Mouse (Mus musculus): ENCODE results near the gene Grk6. TPM values are rescaled to one million over a fixed set of nuclear protein-coding genes. Genes with fewer than 3 reads are reported as not detected.

The Grk6 gene
- polyA plus RNA-seq, 1 experiment from 2014 or later = 25.0 TPM

DNA sequence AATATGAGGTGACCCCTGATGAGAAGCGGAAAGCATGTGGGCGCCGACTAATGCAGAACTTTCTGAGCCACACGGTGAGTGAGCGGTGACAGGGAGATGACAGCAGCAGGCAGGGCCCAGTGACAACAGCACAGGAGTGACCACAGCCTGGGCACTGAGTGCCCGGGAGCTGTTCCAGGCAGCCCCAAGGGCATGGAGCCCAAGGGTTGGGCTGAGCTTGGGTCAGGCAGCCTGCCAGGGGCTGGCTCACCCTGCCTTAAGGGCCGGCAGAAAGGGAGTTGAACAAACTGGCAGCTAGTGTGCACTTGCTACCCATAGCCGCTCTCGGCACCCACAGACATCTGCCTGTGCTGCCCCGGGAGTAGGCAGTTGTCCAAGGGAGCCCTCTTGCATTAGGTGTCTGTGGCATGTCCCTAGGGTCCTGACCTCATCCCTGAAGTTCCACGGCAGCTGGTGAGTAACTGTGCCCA is 5.7 kb downstream of the Grk6 start:
- 95% methylated on average over 11 of the region's 11 CpGs for WGBS
- peaks cover 59% of the 10 kb centered on the region for H3K36me3 ChIP-seq (ENCODE audit: control insufficient read depth, insufficient read depth, low read length)
- no peak for DNase-seq (ENCODE audit: low spot score)

DNA sequence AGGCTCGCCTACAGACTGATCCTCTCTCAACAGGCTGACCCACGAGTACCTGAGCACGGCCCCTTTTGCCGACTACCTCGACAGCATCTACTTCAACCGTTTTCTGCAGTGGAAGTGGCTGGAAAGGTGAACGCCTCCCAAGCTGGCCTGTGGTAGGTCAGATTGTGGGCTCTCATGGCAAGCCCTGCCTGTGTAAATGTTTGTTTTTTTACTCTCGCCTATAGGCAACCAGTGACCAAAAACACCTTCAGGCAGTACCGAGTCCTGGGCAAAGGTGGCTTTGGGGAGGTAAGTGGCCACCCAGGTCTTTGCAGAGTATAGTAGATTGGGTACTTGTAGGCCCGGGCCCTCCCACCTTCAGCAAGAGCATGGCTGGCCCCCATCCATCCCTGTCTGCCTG is 6.4 kb downstream of the Grk6 start:
- no peak for DNase-seq (ENCODE audit: low spot score)
- no peak overlapping the region for H3K9ac ChIP-seq (ENCODE audit: low read length)
- no peaks in the 10 kb centered on the region for H3K9me3 ChIP-seq (replicated peaks; ENCODE audit: control insufficient read depth, low read length)
- peaks cover 5% of the 10 kb centered on the region for H3K4me1 ChIP-seq (ENCODE audit: control insufficient read depth, insufficient read depth, low read length)
- WGBS = 94% methylated on average over 10 of the region's 10 CpGs
- H3K4me3 ChIP-seq (ENCODE audit: low read depth, low read length) = no peak overlapping the region
- no peak overlapping the region for H3K27ac ChIP-seq (ENCODE audit: low read depth, low read length)
- H3K27me3 ChIP-seq (replicated peaks; ENCODE audit: control insufficient read depth, insufficient read depth, low read length) = no peaks in the 10 kb centered on the region
- peaks cover 66% of the 10 kb centered on the region for H3K36me3 ChIP-seq (ENCODE audit: control insufficient read depth, insufficient read depth, low read length)
- ATAC-seq = no peak
- H3K4me2 ChIP-seq (ENCODE audit: low read length) = no peak overlapping the region

More for the DNA sequence above, 5.7 kb downstream of the Grk6 start:
- Histone ChIP-seq H3K27me3 (replicated peaks; ENCODE audit: control insufficient read depth, insufficient read depth, low read length) (no peaks in the 10 kb centered on the region), H3K4me3 (ENCODE audit: low read depth, low read length) (no peak overlapping the region), H3K9me3 (replicated peaks; ENCODE audit: control insufficient read depth, low read length) (no peaks in the 10 kb centered on the region), H3K4me1 (ENCODE audit: control insufficient read depth, insufficient read depth, low read length) (peaks cover 11% of the 10 kb centered on the region), H3K4me2 (ENCODE audit: low read length) (no peak overlapping the region), H3K27ac (ENCODE audit: low read depth, low read length) (no peak overlapping the region), H3K9ac (ENCODE audit: low read length) (no peak overlapping the region)
- no peak for ATAC-seq

DNA sequence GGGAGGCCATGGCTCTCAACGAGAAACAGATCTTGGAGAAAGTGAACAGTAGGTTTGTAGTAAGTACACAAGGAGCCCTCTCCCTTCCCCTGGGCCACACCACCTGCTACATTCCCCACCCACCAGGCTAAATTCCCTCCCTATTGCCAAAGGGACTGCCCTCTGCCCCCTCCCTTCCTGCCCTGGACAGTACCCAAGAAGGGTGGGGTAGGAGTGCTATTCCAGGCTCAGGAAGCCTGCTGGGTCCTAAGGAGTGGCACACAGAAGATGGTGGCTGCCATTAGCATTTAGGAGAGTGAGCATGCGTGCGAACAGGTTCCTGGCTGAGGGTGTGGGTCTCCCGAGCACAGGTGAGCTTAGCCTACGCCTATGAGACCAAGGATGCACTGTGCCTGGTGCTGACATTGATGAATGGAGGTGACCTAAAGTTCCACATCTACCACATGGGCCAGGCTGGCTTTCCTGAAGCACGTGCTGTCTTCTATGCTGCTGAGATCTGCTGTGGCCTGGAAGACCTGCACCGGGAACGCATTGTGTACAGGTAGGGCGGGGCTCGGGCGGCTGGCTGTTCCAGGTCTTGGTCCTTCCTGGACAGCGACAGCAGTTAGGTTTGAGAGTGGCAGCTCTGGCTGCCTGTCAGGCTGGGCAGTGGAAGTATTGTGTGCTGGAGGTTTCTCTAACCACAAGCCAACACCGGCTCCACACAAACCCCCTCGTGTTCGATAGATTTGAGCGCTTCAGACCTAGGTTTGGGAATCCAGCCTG is 7.1 kb downstream of the Grk6 start:
- Histone ChIP-seq H3K27me3 (replicated peaks; ENCODE audit: control insufficient read depth, insufficient read depth, low read length) (no peaks in the 10 kb centered on the region), H3K36me3 (ENCODE audit: control insufficient read depth, insufficient read depth, low read length) (peaks cover 73% of the 10 kb centered on the region), H3K9ac (ENCODE audit: low read length) (no peak overlapping the region; the same call in 1 of the 2 replicates), H3K4me1 (ENCODE audit: control insufficient read depth, insufficient read depth, low read length) (no peaks in the 10 kb centered on the region), H3K9me3 (replicated peaks; ENCODE audit: control insufficient read depth, low read length) (no peaks in the 10 kb centered on the region), H3K4me2 (ENCODE audit: low read length) (no peak overlapping the region), H3K4me3 (ENCODE audit: low read depth, low read length) (no peak overlapping the region), H3K27ac (ENCODE audit: low read depth, low read length) (no peak overlapping the region)
- DNase-seq (ENCODE audit: low spot score) (no peak), ATAC-seq (no peak)
- 97% methylated on average over 16 of the region's 16 CpGs for WGBS

DNA sequence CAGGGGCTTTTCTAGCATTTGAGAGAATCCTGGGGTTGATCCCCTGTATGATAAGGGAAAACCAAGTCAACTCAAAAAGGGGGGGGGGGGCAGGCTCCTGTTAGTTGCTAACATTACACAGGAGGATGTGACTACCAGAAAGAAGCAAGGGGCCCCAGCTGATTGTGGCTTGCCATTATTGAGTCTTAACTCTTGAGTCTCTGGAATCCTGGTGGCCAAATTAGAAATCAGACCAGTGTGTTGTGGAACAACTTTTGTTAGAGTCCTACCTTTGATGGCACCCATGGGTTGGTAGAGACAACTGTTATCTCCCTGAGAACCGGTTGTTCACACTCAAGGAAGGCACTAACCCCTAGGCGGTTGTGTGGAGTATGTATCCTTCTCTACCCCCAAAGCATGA is 18.1 kb downstream of the Grk6 start:
- Histone ChIP-seq H3K27me3 (replicated peaks; ENCODE audit: control insufficient read depth, insufficient read depth, low read length) (no peaks in the 10 kb centered on the region), H3K9ac (ENCODE audit: low read length) (no peak overlapping the region), H3K9me3 (replicated peaks; ENCODE audit: control insufficient read depth, low read length) (no peaks in the 10 kb centered on the region), H3K27ac (ENCODE audit: low read depth, low read length) (no peak overlapping the region), H3K4me1 (ENCODE audit: control insufficient read depth, insufficient read depth, low read length) (peaks cover 20% of the 10 kb centered on the region), H3K4me3 (ENCODE audit: low read depth, low read length) (no peak overlapping the region), H3K36me3 (ENCODE audit: control insufficient read depth, insufficient read depth, low read length) (peaks cover 41% of the 10 kb centered on the region), H3K4me2 (ENCODE audit: low read length) (peak overlapping the region; percentile 84; the same call in 1 of the 2 replicates)
- WGBS = 47% methylated on average over 2 of the region's 2 CpGs
- ATAC-seq (no peak), DNase-seq (ENCODE audit: low spot score) (no peak)

DNA sequence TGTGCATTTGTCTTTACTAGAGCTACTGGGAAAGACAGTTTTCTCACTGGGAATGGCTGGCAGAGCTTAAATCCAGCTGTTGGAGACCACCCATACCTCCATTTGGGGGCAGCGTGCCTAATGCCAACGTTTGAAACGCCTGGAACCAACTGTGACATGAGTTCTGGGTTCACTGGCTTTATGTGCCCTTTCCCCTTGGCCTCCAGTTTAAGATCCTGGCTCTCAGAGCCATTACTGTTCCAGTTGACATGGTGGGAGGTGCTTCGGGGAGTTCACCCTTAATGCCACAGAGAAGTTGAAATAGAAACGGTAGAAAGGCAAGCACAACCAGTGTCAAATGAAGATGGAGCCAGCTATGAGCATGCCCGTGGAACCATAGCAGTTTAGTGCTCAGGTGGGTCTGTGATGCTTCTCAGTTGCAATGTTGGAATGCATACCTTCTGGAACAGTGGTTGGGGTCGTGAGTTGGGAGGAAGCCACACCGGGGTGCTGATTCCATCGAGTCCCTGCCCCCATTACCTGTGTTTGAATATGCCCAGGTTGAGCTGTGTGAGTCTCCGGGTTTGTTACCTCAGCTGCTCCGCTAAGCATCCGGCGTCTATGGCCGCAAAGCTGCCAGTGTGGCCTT is 18.6 kb downstream of the Grk6 start:
- H3K4me2 ChIP-seq (ENCODE audit: low read length) = peak overlapping the region; percentile 84
- peaks cover 20% of the 10 kb centered on the region for H3K4me1 ChIP-seq (ENCODE audit: control insufficient read depth, insufficient read depth, low read length)
- no peaks in the 10 kb centered on the region for H3K27me3 ChIP-seq (replicated peaks; ENCODE audit: control insufficient read depth, insufficient read depth, low read length)
- WGBS = 8% methylated on average over 14 of the region's 14 CpGs
- no peaks in the 10 kb centered on the region for H3K9me3 ChIP-seq (replicated peaks; ENCODE audit: control insufficient read depth, low read length)
- DNase-seq (ENCODE audit: low spot score) (no peak), ATAC-seq (no peak; the same call in none of the 2 replicates)
- H3K9ac ChIP-seq (ENCODE audit: low read length) = peak overlapping the region; percentile 93
- H3K36me3 ChIP-seq (ENCODE audit: control insufficient read depth, insufficient read depth, low read length) = peaks cover 35% of the 10 kb centered on the region
- peak overlapping the region; percentile 98 for H3K27ac ChIP-seq (ENCODE audit: low read depth, low read length)
- H3K4me3 ChIP-seq (ENCODE audit: low read depth, low read length) = peak overlapping the region; percentile 68

DNA sequence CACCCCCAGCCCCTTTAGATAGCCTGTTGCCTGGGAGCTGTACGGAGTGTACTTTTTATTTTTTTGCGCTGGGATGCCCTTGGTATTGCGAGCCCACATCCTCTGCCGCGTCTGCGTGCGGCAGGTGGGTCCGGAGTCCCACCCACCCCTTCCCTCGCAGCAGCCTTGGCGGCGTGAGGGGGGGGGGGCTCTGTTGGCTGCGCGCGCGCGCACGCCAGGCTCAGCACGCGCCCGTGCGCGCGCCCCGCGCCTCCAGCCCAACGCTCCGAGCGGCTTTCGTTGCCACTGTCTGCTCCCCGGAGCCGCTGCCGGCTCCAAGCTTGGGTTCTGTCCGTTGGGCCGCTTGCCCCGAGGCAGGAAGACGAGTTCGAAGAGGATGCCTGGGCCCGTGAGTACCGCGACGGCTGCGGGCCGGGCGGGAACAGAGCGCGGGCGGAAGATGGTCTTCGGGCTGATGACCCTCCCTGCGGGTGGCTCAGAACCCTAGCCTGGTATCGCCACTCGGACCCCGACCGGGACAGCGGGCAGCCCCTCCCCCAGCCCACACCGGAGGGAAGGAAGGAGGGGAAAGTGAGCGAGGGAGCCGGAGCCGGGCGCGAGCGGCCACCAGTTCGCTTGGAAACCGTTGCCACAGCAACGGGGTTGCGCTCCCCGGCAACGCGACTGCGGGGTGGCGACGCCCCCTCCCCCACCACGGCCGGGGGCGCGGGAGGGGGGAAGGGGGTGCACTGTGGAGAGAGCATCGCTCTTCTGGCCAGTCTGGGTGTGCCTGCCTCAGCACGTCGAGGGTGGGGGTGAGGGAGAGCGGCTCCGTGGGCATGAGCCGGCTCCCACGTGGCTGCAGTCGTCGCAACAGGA is 19.4 kb downstream of the Grk6 start, which contains the start of gene Prr7:
Gene Prr7 (plus strand): TSS at position 241 of the 858 bp plus-strand sequence.
- Histone ChIP-seq H3K4me2 (ENCODE audit: low read length) (peak within 1 kb of the TSS; percentile 84), H3K27ac (ENCODE audit: low read depth, low read length) (peak within 1 kb of the TSS; percentile 98), H3K36me3 (ENCODE audit: control insufficient read depth, insufficient read depth, low read length) (peaks cover 28% of the 10 kb centered on the region), H3K9ac (ENCODE audit: low read length) (peak within 1 kb of the TSS; percentile 93), H3K4me1 (ENCODE audit: control insufficient read depth, insufficient read depth, low read length) (peaks cover 24% of the 10 kb centered on the region), H3K4me3 (ENCODE audit: low read depth, low read length) (peak within 1 kb of the TSS; percentile 68), H3K9me3 (replicated peaks; ENCODE audit: control insufficient read depth, low read length) (no peaks in the 10 kb centered on the region), H3K27me3 (replicated peaks; ENCODE audit: control insufficient read depth, insufficient read depth, low read length) (no peaks in the 10 kb centered on the region)
- 1% methylated on average over 80 of the region's 84 CpGs for WGBS
- DNase-seq (ENCODE audit: low spot score) = peak; percentile 89
- ATAC-seq = peak; percentile 79

DNA sequence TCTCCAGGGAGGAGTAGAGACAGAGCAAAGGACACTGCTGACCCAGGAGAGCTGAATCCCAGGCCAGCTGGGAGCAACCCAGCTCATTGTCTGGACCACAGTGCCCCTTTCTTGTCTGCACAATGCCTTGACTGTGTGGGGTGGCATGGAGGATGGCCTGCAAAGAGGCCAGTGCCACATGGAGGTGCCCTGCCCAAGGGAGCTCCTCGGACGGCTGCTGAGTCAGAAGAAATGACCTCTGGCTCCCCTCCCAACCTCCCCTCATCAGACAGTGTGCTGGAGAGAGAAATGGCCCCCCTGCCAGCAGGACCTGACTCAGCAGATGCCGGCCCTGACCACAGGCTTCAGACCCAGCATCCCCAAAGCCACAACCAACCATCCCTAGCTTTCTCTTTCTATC is 20.3 kb downstream of the Grk6 start:
- Histone ChIP-seq H3K9ac (ENCODE audit: low read length) (peak overlapping the region; percentile 93), H3K4me1 (ENCODE audit: control insufficient read depth, insufficient read depth, low read length) (peaks cover 33% of the 10 kb centered on the region), H3K9me3 (replicated peaks; ENCODE audit: control insufficient read depth, low read length) (no peaks in the 10 kb centered on the region), H3K36me3 (ENCODE audit: control insufficient read depth, insufficient read depth, low read length) (peaks cover 18% of the 10 kb centered on the region), H3K27me3 (replicated peaks; ENCODE audit: control insufficient read depth, insufficient read depth, low read length) (no peaks in the 10 kb centered on the region), H3K4me3 (ENCODE audit: low read depth, low read length) (peak overlapping the region; percentile 68), H3K4me2 (ENCODE audit: low read length) (peak overlapping the region; percentile 84), H3K27ac (ENCODE audit: low read depth, low read length) (peak overlapping the region; percentile 98)
- ATAC-seq (peak; percentile 14; the same call in 1 of the 2 replicates), DNase-seq (ENCODE audit: low spot score) (no peak)
- 10% methylated on average over 3 of the region's 3 CpGs for WGBS

DNA sequence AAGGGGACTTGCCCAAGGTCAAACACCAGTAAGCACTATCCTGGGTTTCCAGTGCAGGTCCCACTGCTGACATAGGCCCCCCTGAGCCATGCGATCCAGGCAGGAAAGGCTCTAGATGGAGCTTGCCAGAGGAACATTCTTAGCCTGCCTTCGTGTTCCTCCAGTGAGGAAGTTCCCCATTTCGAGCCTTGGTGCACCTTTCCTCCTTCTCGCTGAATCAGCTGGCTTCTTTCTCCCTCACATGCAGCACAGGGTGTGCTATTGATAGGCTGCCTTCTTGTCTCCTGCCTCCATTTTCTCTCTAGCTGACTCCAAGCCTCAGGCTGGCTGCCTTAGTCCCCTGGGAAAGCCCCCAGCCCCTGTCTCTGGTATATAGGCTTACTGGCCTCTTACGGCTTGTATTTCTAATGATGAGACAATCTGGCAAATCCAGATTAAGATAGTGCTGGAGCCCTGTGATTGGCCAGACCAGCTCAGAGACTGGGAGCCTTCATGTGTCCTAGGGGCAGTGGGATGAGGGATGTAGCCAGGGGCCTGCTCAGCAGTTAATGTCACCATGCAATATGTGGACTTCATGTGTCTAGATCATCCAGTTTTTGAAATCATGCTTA is 21.1 kb downstream of the Grk6 start:
- Histone ChIP-seq H3K4me1 (ENCODE audit: control insufficient read depth, insufficient read depth, low read length) (peaks cover 41% of the 10 kb centered on the region), H3K4me3 (ENCODE audit: low read depth, low read length) (peak overlapping the region; percentile 68), H3K4me2 (ENCODE audit: low read length) (peak overlapping the region; percentile 84), H3K27ac (ENCODE audit: low read depth, low read length) (peak overlapping the region; percentile 98), H3K27me3 (replicated peaks; ENCODE audit: control insufficient read depth, insufficient read depth, low read length) (no peaks in the 10 kb centered on the region), H3K9me3 (replicated peaks; ENCODE audit: control insufficient read depth, low read length) (no peaks in the 10 kb centered on the region), H3K36me3 (ENCODE audit: control insufficient read depth, insufficient read depth, low read length) (peaks cover 12% of the 10 kb centered on the region), H3K9ac (ENCODE audit: low read length) (peak overlapping the region; percentile 93)
- ATAC-seq (no peak), DNase-seq (ENCODE audit: low spot score) (no peak)
- WGBS = 70% methylated on average over 5 of the region's 5 CpGs
